Mouse (Mus musculus): ENCODE data around the gene Tmem29. TPM values are rescaled to one million over a fixed set of nuclear protein-coding genes. Genes with fewer than 3 reads are reported as not detected.
A peak's percentile ranks its signal among the peaks of the same experiment; 100 is the strongest.
"Not testable (repeated sequence)": the region's sequence is repeated elsewhere in the genome, so short reads cannot be mapped to it uniquely, and the experiment has no call there.

Tmem29 gene
- polyA plus RNA-seq (2016; fragmentation: Nextera tagmentation; extraction: Ambion mirVana): 44.1 and 46.3 TPM in 2 replicates

DNA sequence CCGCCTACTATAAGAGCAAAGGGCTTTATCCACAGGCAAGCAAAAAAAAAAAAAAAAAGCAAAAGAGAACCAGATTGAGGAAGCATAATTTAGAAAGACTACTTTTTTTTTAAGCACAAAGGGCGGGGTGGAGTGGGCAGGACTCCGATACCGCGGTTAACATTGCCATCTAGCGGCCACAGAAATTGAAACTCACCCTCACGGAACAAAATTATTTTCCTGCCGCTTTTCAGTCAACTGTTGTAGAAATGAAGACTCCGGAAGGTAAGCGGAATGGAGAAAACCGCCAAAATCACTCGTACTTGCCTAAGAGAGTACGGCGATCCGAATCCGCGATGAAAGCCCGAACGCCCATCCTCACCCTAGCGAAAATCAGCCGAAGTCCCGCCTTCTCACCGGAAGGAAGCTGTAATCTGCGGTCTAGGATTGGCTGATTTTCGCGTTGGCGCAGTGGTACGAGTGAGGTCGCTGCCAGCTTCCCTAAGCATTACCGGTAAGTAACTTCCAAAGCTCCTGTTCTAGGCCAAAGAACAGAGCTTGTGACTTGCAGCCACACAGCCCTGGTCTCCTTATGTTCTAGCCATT is at the start of gene Tmem29:
Gene Tmem29, minus strand, starts transcription at position 389 of the 585 bp plus-strand sequence.
- 3% methylated on average over 30 of the region's 30 CpGs for WGBS
- Histone ChIP-seq H3K27me3 (replicated peaks; ENCODE audit: low read depth, poor library complexity, severe bottlenecking) (no peaks in the 10 kb centered on the region), H3K4me3 (peak within 1 kb of the TSS; percentile 56), H3K27ac (replicated peaks) (peak within 1 kb of the TSS; percentile 82), H3K9me3 (no peaks in the 10 kb centered on the region), H3K36me3 (replicated peaks) (no peaks in the 10 kb centered on the region), H3K4me1 (no peaks in the 10 kb centered on the region)
- peak; percentile 84 for DNase-seq (ENCODE audit: low spot score)

GRCm38 (mm10) chrX:150508696-150509095 is 49.7 kb upstream of the Tmem29 start:
- H3K4me1 ChIP-seq: no peaks in the 10 kb centered on the region
- no peaks in the 10 kb centered on the region for H3K27me3 ChIP-seq (replicated peaks; ENCODE audit: low read depth, poor library complexity, severe bottlenecking)
- WGBS: 89% methylated on average over 6 of the region's 6 CpGs
- no peak for DNase-seq (ENCODE audit: low spot score)
- H3K4me3 ChIP-seq: no peak overlapping the region
- H3K36me3 ChIP-seq (replicated peaks): peaks cover 3% of the 10 kb centered on the region; the same call in 1 of the 2 replicates
- no peak overlapping the region for H3K27ac ChIP-seq (replicated peaks)
- no peaks in the 10 kb centered on the region for H3K9me3 ChIP-seq

- not testable (repeated sequence) for H3K4me1 ChIP-seq; H3K36me3 ChIP-seq (replicated peaks); H3K9me3 ChIP-seq; H3K27ac ChIP-seq (replicated peaks); H3K27me3 ChIP-seq (replicated peaks; ENCODE audit: low read depth, poor library complexity, severe bottlenecking); H3K4me3 ChIP-seq; DNase-seq (ENCODE audit: low spot score)
- 78% methylated on average over 3 of the region's 10 CpGs for WGBS
Measured at GRCm38 (mm10) chrX:150487811-150488210, 28.9 kb upstream of the Tmem29 start.

- not testable (repeated sequence) for DNase-seq (ENCODE audit: low spot score); H3K4me1 ChIP-seq
- 71% methylated on average over 12 of the region's 22 CpGs for WGBS
Measured at GRCm38 (mm10) chrX:150486314-150487030, 27.5 kb upstream of the Tmem29 start.

GRCm38 (mm10) chrX:150477854-150478780 is 19.2 kb upstream of the Tmem29 start:
- H3K27ac ChIP-seq (replicated peaks): peak overlapping the region; percentile 91
- 1% methylated on average over 34 of the region's 34 CpGs for WGBS
- peak; percentile 82 for DNase-seq (ENCODE audit: low spot score)
- H3K36me3 ChIP-seq (replicated peaks): no peaks in the 10 kb centered on the region
- no peaks in the 10 kb centered on the region for H3K9me3 ChIP-seq
- H3K4me3 ChIP-seq: peak overlapping the region; percentile 59
- no peaks in the 10 kb centered on the region for H3K4me1 ChIP-seq
- no peaks in the 10 kb centered on the region for H3K27me3 ChIP-seq (replicated peaks; ENCODE audit: low read depth, poor library complexity, severe bottlenecking)

More at GRCm38 (mm10) chrX:150486314-150487030, 27.5 kb upstream of the Tmem29 start:
- H3K27me3 ChIP-seq (replicated peaks; ENCODE audit: low read depth, poor library complexity, severe bottlenecking); H3K27ac ChIP-seq (replicated peaks); H3K36me3 ChIP-seq (replicated peaks); H3K9me3 ChIP-seq; H3K4me3 ChIP-seq: not testable (repeated sequence)

DNA sequence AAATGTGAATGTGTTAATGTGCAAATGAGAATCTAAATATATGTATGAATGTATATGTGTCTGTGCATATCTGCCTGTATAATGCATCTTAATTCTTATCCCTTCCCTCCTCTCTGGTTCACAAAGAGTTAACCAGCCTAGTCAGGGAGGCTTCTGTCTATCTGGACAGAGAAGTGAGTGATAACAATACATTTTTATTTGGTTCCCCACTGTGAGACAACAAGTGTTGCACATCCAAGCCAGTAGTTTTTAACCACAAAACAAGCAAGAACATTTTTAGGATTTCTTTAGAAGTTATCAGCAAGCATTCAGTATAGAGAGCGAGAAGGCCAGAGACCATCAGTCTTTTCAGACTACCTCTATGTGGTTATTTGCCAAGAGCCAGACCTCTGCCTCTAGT is 12.5 kb upstream of the Tmem29 start:
- DNase-seq (ENCODE audit: low spot score): no peak
- H3K27ac ChIP-seq (replicated peaks): no peak overlapping the region
- 88% methylated on average over 1 of the region's 1 CpGs for WGBS
- H3K9me3 ChIP-seq: no peaks in the 10 kb centered on the region
- H3K4me1 ChIP-seq: no peaks in the 10 kb centered on the region
- no peaks in the 10 kb centered on the region for H3K36me3 ChIP-seq (replicated peaks)
- H3K27me3 ChIP-seq (replicated peaks; ENCODE audit: low read depth, poor library complexity, severe bottlenecking): no peaks in the 10 kb centered on the region
- no peak overlapping the region for H3K4me3 ChIP-seq

- DNase-seq (ENCODE audit: low spot score): no peak
Measured at GRCm38 (mm10) chrX:150468266-150468665, 9.3 kb upstream of the Tmem29 start.

DNA sequence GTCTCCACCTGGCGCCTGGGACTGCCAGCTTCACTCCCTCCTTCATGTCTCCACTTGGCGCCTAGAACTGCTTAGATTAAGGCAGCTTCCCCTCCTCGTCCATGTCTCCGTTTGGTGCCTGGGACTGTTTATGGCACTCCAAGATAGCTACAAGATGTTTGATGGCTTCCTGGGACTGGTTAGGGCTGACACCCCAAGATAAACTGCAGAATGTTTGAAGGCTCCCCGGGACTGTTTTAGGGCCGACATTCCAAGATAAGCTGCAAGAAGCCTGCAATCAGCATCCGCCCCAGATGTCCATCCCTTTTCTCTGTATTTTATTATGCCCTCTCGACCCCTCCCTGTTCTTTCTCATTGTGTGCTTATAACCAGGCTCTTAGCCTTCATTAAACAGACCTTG is 7.9 kb upstream of the Tmem29 start:
- 83% methylated on average over 8 of the region's 8 CpGs for WGBS
- H3K36me3 ChIP-seq (replicated peaks): not testable (repeated sequence)

More at GRCm38 (mm10) chrX:150468266-150468665, 9.3 kb upstream of the Tmem29 start:
- Histone ChIP-seq H3K9me3 (no peaks in the 10 kb centered on the region), H3K4me3 (no peak overlapping the region), H3K27ac (replicated peaks) (no peak overlapping the region), H3K4me1 (no peaks in the 10 kb centered on the region), H3K27me3 (replicated peaks; ENCODE audit: low read depth, poor library complexity, severe bottlenecking) (no peaks in the 10 kb centered on the region), H3K36me3 (replicated peaks) (no peaks in the 10 kb centered on the region)
- 84% methylated on average over 2 of the region's 2 CpGs for WGBS

GRCm38 (mm10) chrX:150460143-150460542 is 1.2 kb upstream of the Tmem29 start:
- 85% methylated on average over 2 of the region's 2 CpGs for WGBS

More for the DNA sequence above, 7.9 kb upstream of the Tmem29 start:
- H3K4me1 ChIP-seq; DNase-seq (ENCODE audit: low spot score); H3K9me3 ChIP-seq; H3K4me3 ChIP-seq; H3K27ac ChIP-seq (replicated peaks); H3K27me3 ChIP-seq (replicated peaks; ENCODE audit: low read depth, poor library complexity, severe bottlenecking): not testable (repeated sequence)

GRCm38 (mm10) chrX:150459411-150459927 is 515 bp upstream of the Tmem29 start:
- Histone ChIP-seq H3K4me1 (no peaks in the 10 kb centered on the region), H3K27ac (replicated peaks) (peak overlapping the region; percentile 82), H3K27me3 (replicated peaks; ENCODE audit: low read depth, poor library complexity, severe bottlenecking) (no peaks in the 10 kb centered on the region), H3K4me3 (peak overlapping the region; percentile 56), H3K9me3 (no peaks in the 10 kb centered on the region), H3K36me3 (replicated peaks) (no peaks in the 10 kb centered on the region)
- peak; percentile 9 for DNase-seq (ENCODE audit: low spot score)
- WGBS: 48% methylated on average over 8 of the region's 8 CpGs

More at GRCm38 (mm10) chrX:150460143-150460542, 1.2 kb upstream of the Tmem29 start:
- Histone ChIP-seq H3K9me3 (no peaks in the 10 kb centered on the region), H3K4me3 (no peak overlapping the region), H3K27ac (replicated peaks) (no peak overlapping the region), H3K36me3 (replicated peaks) (no peaks in the 10 kb centered on the region), H3K27me3 (replicated peaks; ENCODE audit: low read depth, poor library complexity, severe bottlenecking) (no peaks in the 10 kb centered on the region), H3K4me1 (no peaks in the 10 kb centered on the region)
- no peak for DNase-seq (ENCODE audit: low spot score)

DNA sequence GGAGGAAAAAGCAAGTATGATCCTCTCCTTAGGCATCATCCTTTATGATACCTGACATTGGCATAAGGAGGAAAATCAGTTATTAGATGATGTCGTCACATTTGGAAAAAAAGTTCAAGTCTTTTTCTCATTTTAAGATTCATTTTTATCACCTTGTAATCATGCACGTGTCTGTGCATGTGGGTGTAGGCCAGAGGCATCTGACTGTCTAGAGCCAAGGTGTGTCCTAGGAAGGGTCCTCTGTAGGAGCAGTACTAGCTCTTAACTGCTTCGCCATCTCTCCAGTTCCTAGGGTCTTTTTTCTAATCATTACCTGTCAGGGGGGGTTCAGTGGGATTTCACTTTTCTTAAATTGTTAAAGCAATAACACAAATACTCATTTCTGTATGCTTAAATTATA is 818 bp downstream of the Tmem29 start:
- peak overlapping the region; percentile 56 for H3K4me3 ChIP-seq
- no peaks in the 10 kb centered on the region for H3K36me3 ChIP-seq (replicated peaks)
- DNase-seq (ENCODE audit: low spot score): no peak
- H3K27ac ChIP-seq (replicated peaks): no peak overlapping the region
- no peaks in the 10 kb centered on the region for H3K27me3 ChIP-seq (replicated peaks; ENCODE audit: low read depth, poor library complexity, severe bottlenecking)
- no peaks in the 10 kb centered on the region for H3K4me1 ChIP-seq
- H3K9me3 ChIP-seq: no peaks in the 10 kb centered on the region
- 41% methylated on average over 3 of the region's 3 CpGs for WGBS

Data from embryonic facial prominence, embryonic 10.5 days (tissue).